Mouse (Mus musculus) MEL (cell line): Measurements from ENCODE around the gene Nolc1. TPM values are rescaled to one million over a fixed set of nuclear protein-coding genes. Genes with fewer than 3 reads are reported as not detected.

Experiments used
- DNase-seq: peaks from one replicate; pipeline ENCODE4 v3.0.0; 2011; ENCODE audit warnings: low read depth, low spot score
- H3K27ac ChIP-seq: 2 replicates; pipeline ENCODE4 v1.5.1; 2012; ENCODE audit warnings: low read depth, mild to moderate bottlenecking, control low read depth, low read length, moderate library complexity; ENCODE audit not compliant: control insufficient read depth
- H3K27me3 ChIP-seq, 2 experiments: fragments of 150-350 bp in 1 of 2; sonication (generic) in 1 of 2; 2 replicates each; pipeline ENCODE4 v1.6.1; 2012; ENCODE audit warnings: low read length in 2 of 2, mild to moderate bottlenecking in 2 of 2, improper control_type of control experiment in 1 of 2, moderate library complexity in 1 of 2; ENCODE audit not compliant: insufficient read depth in 2 of 2, control insufficient read depth in 1 of 2
- H3K36me3 ChIP-seq, 2 experiments: 2 replicates each; pipeline ENCODE4 v1.6.1; 2012 to 2014; ENCODE audit warnings: low read length in 2 of 2, improper control_type of control experiment in 1 of 2, inconsistent platforms in 1 of 2, mild to moderate bottlenecking in 1 of 2; ENCODE audit not compliant: insufficient read depth in 2 of 2, control insufficient read depth in 1 of 2
- H3K4me1 ChIP-seq, 2 experiments: fragments of 150-350 bp in 1 of 2; sonication (generic) in 1 of 2; 2 replicates each; pipeline ENCODE4 v1.6.1; 2012; ENCODE audit warnings: low read length in 2 of 2, improper control_type of control experiment in 1 of 2, mild to moderate bottlenecking in 1 of 2; ENCODE audit not compliant: insufficient read depth in 2 of 2, control insufficient read depth in 1 of 2
- H3K4me3 ChIP-seq, 2 experiments: fragments of 150-350 bp in 1 of 2; sonication (generic) in 1 of 2; 2 replicates each; pipeline ENCODE4 v1.5.1; 2012; ENCODE audit warnings: low read depth in 2 of 2, low read length in 2 of 2, mild to moderate bottlenecking in 2 of 2, moderate library complexity in 2 of 2, control low read depth in 1 of 2, improper control_type of control experiment in 1 of 2; ENCODE audit not compliant: control insufficient read depth in 1 of 2, insufficient read depth in 1 of 2
- H3K79me2 ChIP-seq: 2 replicates; pipeline ENCODE4 v1.6.1; 2012; ENCODE audit warnings: mild to moderate bottlenecking, low read length, moderate library complexity; ENCODE audit not compliant: control insufficient read depth, poor library complexity, insufficient read depth
- H3K9ac ChIP-seq: 2 replicates; pipeline ENCODE4 v1.6.1; 2012; ENCODE audit warnings: low read depth, mild to moderate bottlenecking, control low read depth, low read length, moderate library complexity; ENCODE audit not compliant: control insufficient read depth, poor library complexity, severe bottlenecking
- H3K9me3 ChIP-seq: fragments of 150-350 bp; sonication (generic); replicated peaks from 2 replicates; pipeline ENCODE4 v1.6.1; 2012; ENCODE audit warnings: mild to moderate bottlenecking, low read length, improper control_type of control experiment, moderate library complexity; ENCODE audit not compliant: insufficient read depth
- BHLHE40 ChIP-seq: IDR thresholded peaks from 2 replicates; pipeline ENCODE4 v1.6.1; 2012; ENCODE audit warnings: low read depth, mild to moderate bottlenecking, inconsistent platforms, low read length, improper control_type of control experiment, borderline replicate concordance
- CHD1 ChIP-seq: IDR thresholded peaks from 2 replicates; pipeline ENCODE4 v1.6.1; 2012; ENCODE audit warnings: low read depth, mild to moderate bottlenecking, inconsistent platforms, low read length, improper control_type of control experiment
- EP300 ChIP-seq, 2 experiments: IDR thresholded peaks; 2 replicates each; pipeline ENCODE4 v1.6.1; 2011; ENCODE audit warnings: improper control_type of control experiment in 2 of 2, low read length in 2 of 2, low read depth in 1 of 2, mild to moderate bottlenecking in 1 of 2
- MAZ ChIP-seq: IDR thresholded peaks from 2 replicates; pipeline ENCODE4 v1.6.1; 2012; ENCODE audit warnings: low read depth, mild to moderate bottlenecking, inconsistent platforms, low read length, improper control_type of control experiment
- MXI1 ChIP-seq: IDR thresholded peaks from 2 replicates; pipeline ENCODE4 v1.6.1; 2011; ENCODE audit warnings: mild to moderate bottlenecking, low read depth, low read length, improper control_type of control experiment
- MYC ChIP-seq: IDR thresholded peaks from 2 replicates; pipeline ENCODE4 v1.6.1; 2011; ENCODE audit warnings: low read depth, mild to moderate bottlenecking, low read length, improper control_type of control experiment, moderate library complexity
- NRF1 ChIP-seq: IDR thresholded peaks from 2 replicates; pipeline ENCODE4 v1.6.1; 2014; ENCODE audit warnings: low read depth, mild to moderate bottlenecking, inconsistent platforms, low read length, improper control_type of control experiment, moderate library complexity; ENCODE audit not compliant: poor library complexity, insufficient read depth, severe bottlenecking
- POLR2A ChIP-seq, 2 experiments: IDR thresholded peaks; 2 replicates each; pipeline ENCODE4 v1.6.1; 2011 to 2012; ENCODE audit warnings: low read length in 2 of 2, mild to moderate bottlenecking in 2 of 2, control low read depth in 1 of 2, improper control_type of control experiment in 1 of 2, low read depth in 1 of 2, moderate library complexity in 1 of 2; ENCODE audit not compliant: control insufficient read depth in 1 of 2, insufficient read depth in 1 of 2, poor library complexity in 1 of 2
- POLR2AphosphoS2 ChIP-seq: IDR thresholded peaks from 2 replicates; pipeline ENCODE4 v1.6.1; 2011; ENCODE audit warnings: low read length, improper control_type of control experiment
- POLR2AphosphoS5 ChIP-seq: IDR thresholded peaks from 2 replicates; pipeline ENCODE4 v1.6.1; 2012; ENCODE audit warnings: low read depth, borderline replicate concordance, mild to moderate bottlenecking, inconsistent platforms, low read length, moderate library complexity, mixed read lengths
- ZKSCAN1 ChIP-seq: IDR thresholded peaks from 2 replicates; pipeline ENCODE4 v1.6.1; 2012; ENCODE audit warnings: low read depth, mild to moderate bottlenecking, inconsistent platforms, low read length, improper control_type of control experiment, moderate library complexity
- ZMIZ1 ChIP-seq: IDR thresholded peaks from 2 replicates; pipeline ENCODE4 v1.6.1; 2012; ENCODE audit warnings: low read depth, mild to moderate bottlenecking, inconsistent platforms, low read length, improper control_type of control experiment, moderate library complexity
- ZNF384 ChIP-seq: IDR thresholded peaks from 2 replicates; pipeline ENCODE4 v1.6.1; 2012; ENCODE audit warnings: low read depth, mild to moderate bottlenecking, inconsistent platforms, low read length, improper control_type of control experiment
- polyA plus RNA-seq, 2 experiments: library from polyadenylated mRNA; stranded (reverse) in 1 of 2; unstranded in 1 of 2; fragments of >175 nt in 1 of 2; fragments of >200 nt in 1 of 2; gene quantifications; 2 replicates each; pipeline versions ENCODE4 v1.2.1 to v1.2.4; 2012; ENCODE audit warnings: low replicate concordance in 2 of 2, low read depth in 1 of 2; ENCODE audit not compliant: insufficient read length in 2 of 2, insufficient read depth in 1 of 2, missing spikeins in 1 of 2
- total RNA-seq: library from RNA; depleted of rRNA; stranded (reverse); fragments of 300-350 nt; gene quantifications from 2 replicates; pipeline ENCODE4 v1.2.3, GENCODE M21; 2012

Nolc1 gene
- total and polyA plus RNA-seq, 3 experiments: 213 to 753 (median 294) TPM

GRCm38 (mm10) chr19:46029652-46030051 is 46.0 kb upstream of the Nolc1 start:
- H3K4me1 ChIP-seq: no peaks in the 10 kb centered on the region
- H3K36me3 ChIP-seq: peaks cover 0 to 9% of the 10 kb centered on the region in 2 experiments; a peak in 2 of 4 replicates
- no peak for TF ChIP-seq ZKSCAN1
- 0 out of 2 replicates have a peak, but pooled peaks have one; percentile 7 for TF ChIP-seq POLR2AphosphoS2
- no peak for TF ChIP-seq EP300 (IDR thresholded peaks at IDR 0.05; ENCODE audit: low read depth in 1 of 2, low read length in 2 of 2)
- TF ChIP-seq POLR2A (IDR thresholded peaks at IDR 0.05; ENCODE audit: control insufficient read depth in 1 of 2, insufficient read depth in 1 of 2, low read depth in 1 of 2, low read length in 2 of 2, poor library complexity in 1 of 2): peak in 1 of 2 experiments; percentile 4; a peak in 1 of 4 replicates
- no peak for TF ChIP-seq POLR2AphosphoS5
- no peak for TF ChIP-seq MXI1
- no peak for TF ChIP-seq CHD1
- peak; percentile 49 for TF ChIP-seq ZNF384
- TF ChIP-seq MYC: no peak
- no peak overlapping the region for H3K4me3 ChIP-seq
- H3K27me3 ChIP-seq: no peaks in the 10 kb centered on the region
- no peak overlapping the region for H3K9ac ChIP-seq
- H3K27ac ChIP-seq: no peak overlapping the region
- peak; percentile 37 for DNase-seq
- H3K9me3 ChIP-seq: no peaks in the 10 kb centered on the region
- peaks cover 3% of the 10 kb centered on the region; the same call in 1 of the 2 replicates for H3K79me2 ChIP-seq

- H3K9me3 ChIP-seq: no peaks in the 10 kb centered on the region
Measured at GRCm38 (mm10) chr19:46030196-46030983, 45.3 kb upstream of the Nolc1 start.

GRCm38 (mm10) chr19:46031689-46032432 is 43.8 kb upstream of the Nolc1 start:
- no peak overlapping the region for H3K9ac ChIP-seq
- no peak overlapping the region for H3K27ac ChIP-seq
- TF ChIP-seq EP300 (IDR thresholded peaks at IDR 0.05; ENCODE audit: low read depth in 1 of 2, low read length in 2 of 2): no peak
- TF ChIP-seq POLR2A (IDR thresholded peaks at IDR 0.05; ENCODE audit: control insufficient read depth in 1 of 2, insufficient read depth in 1 of 2, low read depth in 1 of 2, low read length in 2 of 2, poor library complexity in 1 of 2): peak in 1 of 2 experiments; percentile 59; a peak in 1 of 4 replicates
- peak; percentile 33 for TF ChIP-seq POLR2AphosphoS2
- H3K27me3 ChIP-seq: no peaks in the 10 kb centered on the region
- peaks cover 20 to 22% of the 10 kb centered on the region in 2 experiments for H3K36me3 ChIP-seq
- H3K4me3 ChIP-seq: no peak overlapping the region
- peaks cover 0 to 20% of the 10 kb centered on the region in 2 experiments; a peak in 3 of 4 replicates for H3K4me1 ChIP-seq
- DNase-seq: peak; percentile 44
- peaks cover 25% of the 10 kb centered on the region for H3K79me2 ChIP-seq
- H3K9me3 ChIP-seq: no peaks in the 10 kb centered on the region

More at GRCm38 (mm10) chr19:46030196-46030983, 45.3 kb upstream of the Nolc1 start:
- peak; percentile 46 for DNase-seq
- 0 out of 2 replicates have a peak, but pooled peaks have one; percentile 20 for TF ChIP-seq MAZ
- no peak for TF ChIP-seq NRF1
- TF ChIP-seq ZMIZ1: peak; percentile 56; the same call in 1 of the 2 replicates
- peak; percentile 80 for TF ChIP-seq POLR2AphosphoS2
- TF ChIP-seq BHLHE40: no peak
- TF ChIP-seq, all 39 proteins: peak for 3
- Histone ChIP-seq H3K9ac (no peak overlapping the region), H3K27me3 (no peaks in the 10 kb centered on the region), H3K27ac (no peak overlapping the region), H3K4me1 (peaks cover 0 to 5% of the 10 kb centered on the region in 2 experiments; a peak in 2 of 4 replicates), H3K36me3 (peaks cover 5 to 15% of the 10 kb centered on the region in 2 experiments), H3K4me3 (no peak overlapping the region), H3K79me2 (peaks cover 10% of the 10 kb centered on the region; the same call in 1 of the 2 replicates)
